Mouse (Mus musculus) MEL (cell line): ENCODE data around the gene Uevld. TPM values are rescaled to one million over a fixed set of nuclear protein-coding genes. Genes with fewer than 3 reads are reported as not detected.

ENCODE experiments used
- DNase-seq: peaks from one replicate; pipeline ENCODE4 v3.0.0; 2011; ENCODE audit warnings: low read depth, low spot score
- H3K27ac ChIP-seq: 2 replicates; pipeline ENCODE4 v1.5.1; 2012; ENCODE audit warnings: low read depth, mild to moderate bottlenecking, control low read depth, low read length, moderate library complexity; ENCODE audit not compliant: control insufficient read depth
- H3K27me3 ChIP-seq, 2 experiments: fragments of 150-350 bp in 1 of 2; sonication (generic) in 1 of 2; 2 replicates each; pipeline ENCODE4 v1.6.1; 2012; ENCODE audit warnings: low read length in 2 of 2, mild to moderate bottlenecking in 2 of 2, improper control_type of control experiment in 1 of 2, moderate library complexity in 1 of 2; ENCODE audit not compliant: insufficient read depth in 2 of 2, control insufficient read depth in 1 of 2
- H3K36me3 ChIP-seq, 2 experiments: 2 replicates each; pipeline ENCODE4 v1.6.1; 2012 to 2014; ENCODE audit warnings: low read length in 2 of 2, improper control_type of control experiment in 1 of 2, inconsistent platforms in 1 of 2, mild to moderate bottlenecking in 1 of 2; ENCODE audit not compliant: insufficient read depth in 2 of 2, control insufficient read depth in 1 of 2
- H3K4me1 ChIP-seq, 2 experiments: fragments of 150-350 bp in 1 of 2; sonication (generic) in 1 of 2; 2 replicates each; pipeline ENCODE4 v1.6.1; 2012; ENCODE audit warnings: low read length in 2 of 2, improper control_type of control experiment in 1 of 2, mild to moderate bottlenecking in 1 of 2; ENCODE audit not compliant: insufficient read depth in 2 of 2, control insufficient read depth in 1 of 2
- H3K4me3 ChIP-seq, 2 experiments: fragments of 150-350 bp in 1 of 2; sonication (generic) in 1 of 2; 2 replicates each; pipeline ENCODE4 v1.5.1; 2012; ENCODE audit warnings: low read depth in 2 of 2, low read length in 2 of 2, mild to moderate bottlenecking in 2 of 2, moderate library complexity in 2 of 2, control low read depth in 1 of 2, improper control_type of control experiment in 1 of 2; ENCODE audit not compliant: control insufficient read depth in 1 of 2, insufficient read depth in 1 of 2
- H3K79me2 ChIP-seq: 2 replicates; pipeline ENCODE4 v1.6.1; 2012; ENCODE audit warnings: mild to moderate bottlenecking, low read length, moderate library complexity; ENCODE audit not compliant: control insufficient read depth, poor library complexity, insufficient read depth
- H3K9ac ChIP-seq: 2 replicates; pipeline ENCODE4 v1.6.1; 2012; ENCODE audit warnings: low read depth, mild to moderate bottlenecking, control low read depth, low read length, moderate library complexity; ENCODE audit not compliant: control insufficient read depth, poor library complexity, severe bottlenecking
- H3K9me3 ChIP-seq: fragments of 150-350 bp; sonication (generic); replicated peaks from 2 replicates; pipeline ENCODE4 v1.6.1; 2012; ENCODE audit warnings: mild to moderate bottlenecking, low read length, improper control_type of control experiment, moderate library complexity; ENCODE audit not compliant: insufficient read depth
- BHLHE40 ChIP-seq: IDR thresholded peaks from 2 replicates; pipeline ENCODE4 v1.6.1; 2012; ENCODE audit warnings: low read depth, mild to moderate bottlenecking, inconsistent platforms, low read length, improper control_type of control experiment, borderline replicate concordance
- CHD1 ChIP-seq: IDR thresholded peaks from 2 replicates; pipeline ENCODE4 v1.6.1; 2012; ENCODE audit warnings: low read depth, mild to moderate bottlenecking, inconsistent platforms, low read length, improper control_type of control experiment
- CTCF ChIP-seq, 3 experiments: IDR thresholded peaks in 2 of 3; conservative IDR thresholded peaks in 1 of 3; 2 replicates each; pipeline ENCODE4 v1.5.1; 2011 to 2012; ENCODE audit warnings: low read length in 3 of 3, low read depth in 2 of 3, mild to moderate bottlenecking in 2 of 3, improper control_type of control experiment in 1 of 3, inconsistent platforms in 1 of 3, mixed read lengths in 1 of 3, moderate library complexity in 1 of 3; ENCODE audit not compliant: control insufficient read depth in 1 of 3, insufficient read depth in 1 of 3, poor library complexity in 1 of 3, severe bottlenecking in 1 of 3
- EP300 ChIP-seq, 2 experiments: IDR thresholded peaks; 2 replicates each; pipeline ENCODE4 v1.6.1; 2011; ENCODE audit warnings: improper control_type of control experiment in 2 of 2, low read length in 2 of 2, low read depth in 1 of 2, mild to moderate bottlenecking in 1 of 2
- ETS1 ChIP-seq: IDR thresholded peaks from 2 replicates; pipeline ENCODE4 v1.6.1; 2012; ENCODE audit warnings: low read depth, mild to moderate bottlenecking, inconsistent platforms, low read length, improper control_type of control experiment, moderate library complexity
- GATA1 ChIP-seq: IDR thresholded peaks from 2 replicates; pipeline ENCODE4 v1.6.1; 2011; ENCODE audit warnings: low read depth, low read length, improper control_type of control experiment
- JUND ChIP-seq: IDR thresholded peaks from 2 replicates; pipeline ENCODE4 v1.6.1; 2011; ENCODE audit warnings: low read depth, mild to moderate bottlenecking, improper control_type of control experiment, low read length
- MAX ChIP-seq: IDR thresholded peaks from 2 replicates; pipeline ENCODE4 v1.6.1; 2011; ENCODE audit warnings: low read length, improper control_type of control experiment
- MXI1 ChIP-seq: IDR thresholded peaks from 2 replicates; pipeline ENCODE4 v1.6.1; 2011; ENCODE audit warnings: mild to moderate bottlenecking, low read depth, low read length, improper control_type of control experiment
- MYB ChIP-seq: IDR thresholded peaks from 2 replicates; pipeline ENCODE4 v1.6.1; 2011; ENCODE audit warnings: mild to moderate bottlenecking, low read depth, low read length, improper control_type of control experiment
- RCOR1 ChIP-seq: IDR thresholded peaks from 2 replicates; pipeline ENCODE4 v1.6.1; 2012; ENCODE audit warnings: low read depth, mild to moderate bottlenecking, inconsistent platforms, low read length, improper control_type of control experiment
- SIN3A ChIP-seq: IDR thresholded peaks from 2 replicates; pipeline ENCODE4 v1.6.1; 2012; ENCODE audit warnings: low read length, improper control_type of control experiment, inconsistent platforms
- TAL1 ChIP-seq: IDR thresholded peaks from 2 replicates; pipeline ENCODE4 v1.6.1; 2012; ENCODE audit warnings: mild to moderate bottlenecking, inconsistent platforms, low read length, moderate library complexity, mixed read lengths
- TCF12 ChIP-seq: IDR thresholded peaks from 2 replicates; pipeline ENCODE4 v1.6.1; 2014; ENCODE audit warnings: low read depth, mild to moderate bottlenecking, inconsistent platforms, low read length, improper control_type of control experiment, moderate library complexity
- ZNF384 ChIP-seq: IDR thresholded peaks from 2 replicates; pipeline ENCODE4 v1.6.1; 2012; ENCODE audit warnings: low read depth, mild to moderate bottlenecking, inconsistent platforms, low read length, improper control_type of control experiment
- polyA plus RNA-seq, 2 experiments: library from polyadenylated mRNA; stranded (reverse) in 1 of 2; unstranded in 1 of 2; fragments of >175 nt in 1 of 2; fragments of >200 nt in 1 of 2; gene quantifications; 2 replicates each; pipeline versions ENCODE4 v1.2.1 to v1.2.4; 2012; ENCODE audit warnings: low replicate concordance in 2 of 2, low read depth in 1 of 2; ENCODE audit not compliant: insufficient read length in 2 of 2, insufficient read depth in 1 of 2, missing spikeins in 1 of 2
- total RNA-seq: library from RNA; depleted of rRNA; stranded (reverse); fragments of 300-350 nt; gene quantifications from 2 replicates; pipeline ENCODE4 v1.2.3, GENCODE M21; 2012

Uevld gene
- total and polyA plus RNA-seq, 3 experiments, result 1.9 to 5.4 TPM; not detected in 1

- peaks cover 2 to 34% of the 10 kb centered on the region in 2 experiments; a peak in 2 of 4 replicates for H3K36me3 ChIP-seq
- no peak overlapping the region for H3K27ac ChIP-seq
- H3K9ac ChIP-seq, result no peak overlapping the region
- H3K79me2 ChIP-seq, result peaks cover 36% of the 10 kb centered on the region
- no peak for DNase-seq
- H3K27me3 ChIP-seq, result no peaks in the 10 kb centered on the region
- TF ChIP-seq MXI1 (no peak), BHLHE40 (no peak)
- no peaks in the 10 kb centered on the region for H3K9me3 ChIP-seq
- no peak overlapping the region for H3K4me3 ChIP-seq
- H3K4me1 ChIP-seq, result peaks cover 12 to 25% of the 10 kb centered on the region in 2 experiments
These were observed 45.2 kb upstream of the Uevld start for GRCm38 (mm10) chr7:47003411-47004115.

GRCm38 (mm10) chr7:47001900-47002275 lies 43.6 kb upstream of the Uevld start:
- H3K4me3 ChIP-seq, result no peak overlapping the region
- no peak overlapping the region for H3K27ac ChIP-seq
- no peak overlapping the region for H3K9ac ChIP-seq
- TF ChIP-seq CHD1, result no peak
- no peaks in the 10 kb centered on the region for H3K9me3 ChIP-seq
- DNase-seq, result no peak
- H3K27me3 ChIP-seq, result no peaks in the 10 kb centered on the region
- peaks cover 5 to 39% of the 10 kb centered on the region in 2 experiments; a peak in 3 of 4 replicates for H3K36me3 ChIP-seq
- H3K79me2 ChIP-seq, result peaks cover 29% of the 10 kb centered on the region
- peaks cover 12 to 28% of the 10 kb centered on the region in 2 experiments for H3K4me1 ChIP-seq

- H3K36me3 ChIP-seq, result peaks cover 9 to 39% of the 10 kb centered on the region in 2 experiments
- TF ChIP-seq CHD1, result 0 out of 2 replicates have a peak, but pooled peaks have one; percentile 34
- TF ChIP-seq ZNF384, result 0 out of 2 replicates have a peak, but pooled peaks have one; percentile 14
- no peak for TF ChIP-seq JUND
- peak; percentile 75 to 79 for TF ChIP-seq EP300 (IDR thresholded peaks at IDR 0.05; ENCODE audit: low read depth in 1 of 2, low read length in 2 of 2)
- no peak for TF ChIP-seq CTCF (IDR thresholded peaks at IDR 0.05 in 2 of 3, conservative IDR thresholded peaks at IDR 0.05 in 1 of 3; ENCODE audit: control insufficient read depth in 1 of 3, insufficient read depth in 1 of 3, low read depth in 2 of 3, low read length in 3 of 3, poor library complexity in 1 of 3, severe bottlenecking in 1 of 3)
- peak; percentile 32 for TF ChIP-seq RCOR1
- TF ChIP-seq SIN3A, result peak; percentile 47; the same call in 1 of the 2 replicates
- peak; percentile 96 for TF ChIP-seq ETS1
- TF ChIP-seq TCF12, result peak; percentile 80
- peak; percentile 59 for TF ChIP-seq MYB
- TF ChIP-seq TAL1, result peak; percentile 46
- no peak; the same call in 1 of the 2 replicates for TF ChIP-seq MAX
- TF ChIP-seq GATA1, result peak; percentile 48; the same call in 1 of the 2 replicates
- no peak overlapping the region for H3K4me3 ChIP-seq
- peaks cover 12 to 28% of the 10 kb centered on the region in 2 experiments for H3K4me1 ChIP-seq
- no peaks in the 10 kb centered on the region for H3K9me3 ChIP-seq
- H3K27me3 ChIP-seq, result no peaks in the 10 kb centered on the region
- H3K79me2 ChIP-seq, result peaks cover 24% of the 10 kb centered on the region
- no peak overlapping the region; the same call in 1 of the 2 replicates for H3K27ac ChIP-seq
- no peak overlapping the region for H3K9ac ChIP-seq
- peak; percentile 42 for DNase-seq
These were observed 43.0 kb upstream of the Uevld start for GRCm38 (mm10) chr7:47001125-47001899.
